Mouse (Mus musculus) hindbrain, embryonic 13.5 days (tissue): ENCODE results near the gene Orm1. TPM values are rescaled to one million over a fixed set of nuclear protein-coding genes. Genes with fewer than 3 reads are reported as not detected.
"Not testable (repeated sequence)": the region's sequence is repeated elsewhere in the genome, so short reads cannot be mapped to it uniquely, and the experiment has no call there.

Experiments
- ATAC-seq: fragments of 200-750 bp; cut with Nextera tagmentation; 2 replicates; pipeline ENCODE4 v1.8.0; 2017; ENCODE audit warnings: moderate TSS enrichment; ENCODE audit not compliant: low FRiP score
- H3K27ac ChIP-seq: fragments of 300-500 bp; sonication (generic); 2 replicates; pipeline ENCODE4 v1.5.1; 2015; ENCODE audit warnings: inconsistent platforms, mild to moderate bottlenecking, moderate library complexity
- H3K27me3 ChIP-seq: fragments of 300-500 bp; sonication (generic); 2 replicates; pipeline ENCODE4 v1.6.1; 2015; ENCODE audit warnings: mild to moderate bottlenecking, inconsistent platforms
- H3K36me3 ChIP-seq: fragments of 300-500 bp; sonication (generic); 2 replicates; pipeline ENCODE4 v1.6.1; 2015; ENCODE audit warnings: mild to moderate bottlenecking, inconsistent platforms
- H3K4me1 ChIP-seq: fragments of 300-500 bp; sonication (generic); replicated peaks from 2 replicates; pipeline ENCODE4 v1.6.1; 2015; ENCODE audit warnings: inconsistent platforms
- H3K4me2 ChIP-seq: fragments of 300-500 bp; sonication (generic); 2 replicates; pipeline ENCODE4 v1.6.1; 2015; ENCODE audit warnings: inconsistent platforms, mild to moderate bottlenecking, moderate library complexity
- H3K4me3 ChIP-seq: fragments of 300-500 bp; sonication (generic); 2 replicates; pipeline ENCODE4 v1.5.1; 2015; ENCODE audit warnings: mild to moderate bottlenecking, inconsistent platforms
- H3K9ac ChIP-seq: fragments of 300-500 bp; sonication (generic); 2 replicates; pipeline ENCODE4 v1.6.1; 2015; ENCODE audit warnings: mild to moderate bottlenecking, inconsistent platforms
- H3K9me3 ChIP-seq: fragments of 300-500 bp; sonication (generic); 2 replicates; pipeline ENCODE4 v1.6.1; 2016; ENCODE audit warnings: inconsistent platforms
- WGBS: fragments of 180-500 bp; shearing (Covaris S2); methylation state at CpG from one replicate; pipeline ENCODE4 v1.1.7; 2015; 5-methylcytosine and 5-hydroxymethylcytosine counted together
- polyA plus RNA-seq: library from polyadenylated mRNA; unstranded; fragments of >200 nt; fragmentation: Nextera tagmentation; extraction: Ambion mirVana; gene quantifications from 2 replicates; pipeline ENCODE4 v1.2.1, GENCODE M21; 2015

The Orm1 gene
- polyA plus RNA-seq, 1 experiment from 2014 or later = not detected

GRCm38 (mm10) chr4:63319566-63319965, 24.8 kb upstream of the Orm1 start:
- not testable (repeated sequence) for H3K9me3 ChIP-seq, H3K4me3 ChIP-seq, H3K27ac ChIP-seq, H3K27me3 ChIP-seq, H3K4me1 ChIP-seq, ATAC-seq, H3K9ac ChIP-seq, H3K36me3 ChIP-seq, H3K4me2 ChIP-seq
- 28% methylated on average over 3 of the region's 3 CpGs for WGBS

- H3K27ac ChIP-seq = no peak overlapping the region
- H3K9me3 ChIP-seq = peaks cover 7% of the 10 kb centered on the region; the same call in 1 of the 2 replicates
- ATAC-seq = no peak
- no peaks in the 10 kb centered on the region for H3K27me3 ChIP-seq
- H3K4me1 ChIP-seq = no peaks in the 10 kb centered on the region
- 83% methylated on average over 8 of the region's 8 CpGs for WGBS
- peaks cover 6% of the 10 kb centered on the region; the same call in 1 of the 2 replicates for H3K36me3 ChIP-seq
- no peak overlapping the region for H3K9ac ChIP-seq
- no peak overlapping the region for H3K4me3 ChIP-seq
- H3K4me2 ChIP-seq = no peak overlapping the region
These were observed 21.0 kb upstream of the Orm1 start for GRCm38 (mm10) chr4:63323275-63323815.

- Histone ChIP-seq H3K27me3 (no peaks in the 10 kb centered on the region), H3K9me3 (no peaks in the 10 kb centered on the region), H3K27ac (no peak overlapping the region), H3K9ac (no peak overlapping the region), H3K4me1 (no peaks in the 10 kb centered on the region), H3K4me2 (no peak overlapping the region), H3K36me3 (no peaks in the 10 kb centered on the region), H3K4me3 (no peak overlapping the region)
- 89% methylated on average over 4 of the region's 4 CpGs for WGBS
- ATAC-seq = no peak
These were observed 11.0 kb upstream of the Orm1 start for GRCm38 (mm10) chr4:63333403-63333802.

- Histone ChIP-seq H3K4me1 (no peaks in the 10 kb centered on the region), H3K27me3 (no peaks in the 10 kb centered on the region), H3K27ac (no peak overlapping the region), H3K4me3 (no peak overlapping the region), H3K9me3 (no peaks in the 10 kb centered on the region), H3K36me3 (no peaks in the 10 kb centered on the region), H3K4me2 (no peak overlapping the region), H3K9ac (no peak overlapping the region)
- 80% methylated on average over 3 of the region's 3 CpGs for WGBS
- ATAC-seq = no peak
These were observed 5.8 kb upstream of the Orm1 start for GRCm38 (mm10) chr4:63338414-63339076.

- ATAC-seq = no peak
- no peaks in the 10 kb centered on the region for H3K36me3 ChIP-seq
- no peak overlapping the region for H3K4me3 ChIP-seq
- H3K4me2 ChIP-seq = no peak overlapping the region
- H3K9me3 ChIP-seq = no peaks in the 10 kb centered on the region
- no peaks in the 10 kb centered on the region for H3K27me3 ChIP-seq
- no peaks in the 10 kb centered on the region for H3K4me1 ChIP-seq
- H3K27ac ChIP-seq = no peak overlapping the region
- WGBS = 79% methylated on average over 4 of the region's 4 CpGs
- H3K9ac ChIP-seq = no peak overlapping the region
These were observed 1.9 kb upstream of the Orm1 start for GRCm38 (mm10) chr4:63342491-63342890.

GRCm38 (mm10) chr4:63343608-63344007, 752 bp upstream of the Orm1 start:
- no peak for ATAC-seq
- H3K4me3 ChIP-seq = no peak overlapping the region
- H3K36me3 ChIP-seq = no peaks in the 10 kb centered on the region
- H3K9me3 ChIP-seq = no peaks in the 10 kb centered on the region
- H3K4me1 ChIP-seq = no peaks in the 10 kb centered on the region
- no peak overlapping the region for H3K27ac ChIP-seq
- H3K27me3 ChIP-seq = no peaks in the 10 kb centered on the region
- no peak overlapping the region for H3K9ac ChIP-seq
- H3K4me2 ChIP-seq = no peak overlapping the region
- 69% methylated on average over 3 of the region's 3 CpGs for WGBS

- no peaks in the 10 kb centered on the region for H3K27me3 ChIP-seq
- no peaks in the 10 kb centered on the region for H3K4me1 ChIP-seq
- H3K4me3 ChIP-seq = no peak overlapping the region
- no peaks in the 10 kb centered on the region for H3K9me3 ChIP-seq
- H3K9ac ChIP-seq = no peak overlapping the region
- no peak for ATAC-seq
- no peak overlapping the region for H3K27ac ChIP-seq
- no peak overlapping the region for H3K4me2 ChIP-seq
- no peaks in the 10 kb centered on the region for H3K36me3 ChIP-seq
These were observed 901 bp downstream of the Orm1 start for GRCm38 (mm10) chr4:63345261-63345660.

GRCm38 (mm10) chr4:63346659-63347058, 2.3 kb downstream of the Orm1 start:
- Histone ChIP-seq H3K4me1 (no peaks in the 10 kb centered on the region), H3K4me2 (no peak overlapping the region), H3K4me3 (no peak overlapping the region), H3K36me3 (no peaks in the 10 kb centered on the region), H3K27me3 (no peaks in the 10 kb centered on the region), H3K9ac (no peak overlapping the region), H3K9me3 (no peaks in the 10 kb centered on the region), H3K27ac (no peak overlapping the region)
- 87% methylated on average over 4 of the region's 4 CpGs for WGBS
- ATAC-seq = no peak

GRCm38 (mm10) chr4:63348524-63348923, 4.2 kb downstream of the Orm1 start:
- no peak overlapping the region for H3K4me2 ChIP-seq
- H3K36me3 ChIP-seq = no peaks in the 10 kb centered on the region
- WGBS = 68% methylated on average over 6 of the region's 6 CpGs
- H3K9ac ChIP-seq = no peak overlapping the region
- no peak overlapping the region for H3K27ac ChIP-seq
- no peak for ATAC-seq
- no peak overlapping the region for H3K4me3 ChIP-seq
- H3K27me3 ChIP-seq = no peaks in the 10 kb centered on the region
- H3K9me3 ChIP-seq = no peaks in the 10 kb centered on the region
- no peaks in the 10 kb centered on the region for H3K4me1 ChIP-seq

- H3K4me1 ChIP-seq = peaks cover 11% of the 10 kb centered on the region
- ATAC-seq = no peak
- no peak within 1 kb of the TSS for H3K4me2 ChIP-seq
- H3K36me3 ChIP-seq = no peaks in the 10 kb centered on the region
- no peak within 1 kb of the TSS for H3K27ac ChIP-seq
- no peak within 1 kb of the TSS for H3K9ac ChIP-seq
- 85% methylated on average over 4 of the region's 4 CpGs for WGBS
- no peak within 1 kb of the TSS for H3K4me3 ChIP-seq
- no peaks in the 10 kb centered on the region for H3K9me3 ChIP-seq
- no peaks in the 10 kb centered on the region for H3K27me3 ChIP-seq
These were observed 11.7 kb downstream of the Orm1 start, which contains the start of gene Orm3 for GRCm38 (mm10) chr4:63355877-63356665. TSS of gene Orm3 (plus strand) at chr4:63356162.

- no peak overlapping the region for H3K4me2 ChIP-seq
- H3K27me3 ChIP-seq = no peaks in the 10 kb centered on the region
- no peak for ATAC-seq
- no peaks in the 10 kb centered on the region for H3K36me3 ChIP-seq
- H3K9ac ChIP-seq = no peak overlapping the region
- H3K27ac ChIP-seq = no peak overlapping the region
- peaks cover 12% of the 10 kb centered on the region for H3K4me1 ChIP-seq
- no peaks in the 10 kb centered on the region for H3K9me3 ChIP-seq
- WGBS = 59% methylated on average over 2 of the region's 2 CpGs
- no peak overlapping the region for H3K4me3 ChIP-seq
These were observed 12.7 kb downstream of the Orm1 start for GRCm38 (mm10) chr4:63356981-63357570.

GRCm38 (mm10) chr4:63359861-63360260, 15.5 kb downstream of the Orm1 start:
- Histone ChIP-seq H3K27me3 (no peaks in the 10 kb centered on the region), H3K27ac (no peak overlapping the region), H3K4me1 (peaks cover 12% of the 10 kb centered on the region), H3K36me3 (no peaks in the 10 kb centered on the region), H3K4me3 (no peak overlapping the region), H3K9ac (no peak overlapping the region), H3K4me2 (no peak overlapping the region), H3K9me3 (no peaks in the 10 kb centered on the region)
- 0 out of 2 replicates have a peak, but pooled peaks have one; percentile 9 for ATAC-seq
- 61% methylated on average over 6 of the region's 6 CpGs for WGBS
